Mouse (Mus musculus) layer of hippocampus, adult 11-12 months (tissue): Measurements from ENCODE around the gene Rmnd5b.
A peak's percentile ranks its signal among the peaks of the same experiment; 100 is the strongest.
"Not testable (repeated sequence)": the region's sequence is repeated elsewhere in the genome, so short reads cannot be mapped to it uniquely, and the experiment has no call there.

Experiments used
- DNase-seq: peaks from one replicate; pipeline ENCODE4 v3.0.0; 2022; ENCODE audit warnings: low spot score

Rmnd5b gene

GRCm38 (mm10) chr11:51635525-51636322 lies at the start of gene Rmnd5b:
Gene Rmnd5b (minus strand): TSS chr11:51635896.
- peak; percentile 93 for DNase-seq

- DNase-seq, result no peak
These were observed 46.3 kb upstream of the Rmnd5b start for GRCm38 (mm10) chr11:51681976-51682374.

- peak; percentile 87 for DNase-seq
These were observed 45.8 kb upstream of the Rmnd5b start for GRCm38 (mm10) chr11:51681324-51681975.

- DNase-seq, result no peak
These were observed 43.8 kb upstream of the Rmnd5b start for GRCm38 (mm10) chr11:51679466-51679865.

DNA sequence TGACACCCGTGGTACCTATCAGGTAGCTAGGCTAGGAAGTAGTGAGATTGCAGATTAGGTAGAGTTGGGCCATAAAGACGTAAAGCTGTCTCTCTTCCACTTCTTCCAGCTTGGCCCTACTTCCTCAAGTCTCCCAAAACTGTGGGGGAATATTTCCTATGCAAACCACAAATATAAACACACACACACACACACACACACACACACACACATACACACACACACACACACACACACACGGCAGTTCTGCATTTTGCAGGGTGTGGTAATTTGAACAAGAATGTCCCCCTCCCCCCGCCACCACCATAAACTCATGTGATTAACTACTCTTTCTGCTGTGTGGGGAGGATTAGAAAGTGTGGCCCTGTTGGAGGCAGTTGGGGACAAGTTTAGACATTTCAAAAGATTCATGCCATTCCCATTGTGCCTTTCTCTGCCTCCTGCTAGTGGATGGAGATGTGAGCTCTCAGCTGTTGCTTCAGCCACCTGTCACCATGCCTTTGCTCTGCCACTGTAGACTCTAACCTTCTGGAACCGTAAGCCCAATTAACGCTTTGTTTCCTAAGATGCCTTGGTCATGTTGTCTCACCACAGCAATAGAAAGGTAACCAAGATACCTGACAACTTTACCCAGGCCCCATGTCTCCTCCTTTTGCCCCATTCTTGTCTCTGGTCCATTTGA lies 42.2 kb upstream of the Rmnd5b start:
- DNase-seq, result no peak

- DNase-seq, result no peak
These were observed 39.7 kb upstream of the Rmnd5b start for GRCm38 (mm10) chr11:51675386-51675785.

DNA sequence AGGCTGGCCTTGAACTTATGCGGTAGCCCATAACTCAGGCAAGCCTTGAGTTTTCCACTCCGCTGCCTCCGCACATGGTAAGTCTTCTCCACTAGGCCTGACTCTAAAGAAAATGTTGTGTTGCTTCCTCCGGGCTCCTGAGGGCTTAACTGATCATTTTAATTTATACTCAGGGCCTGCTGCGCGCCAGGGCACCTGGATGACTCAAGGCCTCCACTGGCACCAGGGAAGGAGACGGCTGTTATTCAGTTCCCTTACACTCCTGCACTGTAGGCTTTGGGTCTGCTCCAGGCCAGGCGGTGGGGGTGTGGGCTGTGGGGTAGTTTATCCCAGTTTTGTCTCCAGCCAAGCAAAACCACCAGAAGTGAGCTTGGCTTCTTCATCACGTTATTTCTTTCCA lies 37.6 kb upstream of the Rmnd5b start:
- DNase-seq, result no peak

- DNase-seq, result no peak
These were observed 35.7 kb upstream of the Rmnd5b start for GRCm38 (mm10) chr11:51671376-51671775.

- no peak for DNase-seq
These were observed 35.1 kb upstream of the Rmnd5b start for GRCm38 (mm10) chr11:51670846-51671245.

GRCm38 (mm10) chr11:51664747-51665146 lies 29.1 kb upstream of the Rmnd5b start:
- not testable (repeated sequence) for DNase-seq

DNA sequence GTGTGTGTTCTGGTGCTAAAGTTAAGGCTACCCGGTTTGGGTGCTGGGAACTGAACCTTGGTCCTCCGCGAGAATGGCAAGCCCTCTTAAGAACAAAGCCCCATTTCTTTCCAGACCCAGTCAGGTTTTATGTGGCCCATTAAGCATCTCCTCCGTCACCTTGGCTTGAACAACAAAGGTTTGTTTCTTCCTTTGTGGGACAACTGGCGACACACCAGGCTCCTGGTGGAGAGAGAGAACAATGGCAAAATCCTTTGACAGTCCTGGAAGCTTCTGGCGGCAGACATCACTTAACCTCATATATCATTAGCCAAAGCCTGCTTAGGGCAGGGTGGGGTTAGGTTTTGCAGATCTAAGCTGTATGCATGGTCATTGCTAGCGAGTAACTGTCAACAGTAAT lies 26.9 kb upstream of the Rmnd5b start:
- DNase-seq, result no peak

DNA sequence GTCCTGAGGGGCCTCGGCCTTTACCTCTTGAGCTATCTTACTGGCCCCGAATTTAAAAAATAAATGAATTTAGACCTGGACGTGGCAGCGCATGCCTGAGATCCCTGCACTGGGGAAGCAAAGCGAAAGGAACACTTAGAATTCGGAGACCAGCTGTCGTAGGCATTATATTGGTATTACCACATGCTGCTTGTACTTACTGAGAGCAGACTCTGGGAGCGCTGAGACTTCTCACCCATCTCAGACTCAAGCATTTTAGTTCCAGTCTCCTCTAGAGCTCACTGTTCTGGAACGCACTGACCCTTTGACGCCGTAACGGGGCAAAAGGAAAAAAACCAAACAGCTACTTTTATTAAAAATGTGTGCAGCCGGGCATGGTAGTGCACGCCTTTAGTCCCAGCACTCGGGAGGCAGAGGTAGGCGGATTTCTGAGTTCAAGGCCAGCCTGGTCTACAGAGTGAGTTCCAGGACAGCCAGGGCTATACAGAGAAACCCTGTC lies 26.2 kb upstream of the Rmnd5b start:
- DNase-seq, result no peak

- no peak for DNase-seq
These were observed 23.0 kb upstream of the Rmnd5b start for GRCm38 (mm10) chr11:51658705-51659104.

DNA sequence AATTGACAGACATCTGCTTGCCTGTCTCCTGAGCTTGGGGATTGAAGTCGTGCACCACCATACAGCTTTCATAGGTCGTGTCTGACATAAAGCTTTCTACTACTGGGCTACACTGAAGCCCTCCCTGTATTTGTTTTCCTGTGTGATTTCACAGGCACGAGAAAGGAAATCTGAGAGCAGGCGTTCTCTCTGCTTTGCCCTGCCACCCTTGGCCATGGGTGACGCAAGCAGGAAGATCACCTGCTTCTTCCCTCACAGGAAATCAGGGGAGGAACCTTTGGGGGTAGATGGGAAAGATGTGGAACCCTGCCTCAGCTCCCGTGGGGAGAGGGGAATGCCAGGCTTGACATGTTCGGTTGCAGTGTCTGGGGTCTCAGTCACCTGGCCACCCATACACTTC lies 22.6 kb upstream of the Rmnd5b start:
- DNase-seq, result no peak

GRCm38 (mm10) chr11:51656798-51657521 lies 21.3 kb upstream of the Rmnd5b start:
- no peak for DNase-seq

- DNase-seq, result no peak
These were observed 19.2 kb upstream of the Rmnd5b start for GRCm38 (mm10) chr11:51654891-51655290.

DNA sequence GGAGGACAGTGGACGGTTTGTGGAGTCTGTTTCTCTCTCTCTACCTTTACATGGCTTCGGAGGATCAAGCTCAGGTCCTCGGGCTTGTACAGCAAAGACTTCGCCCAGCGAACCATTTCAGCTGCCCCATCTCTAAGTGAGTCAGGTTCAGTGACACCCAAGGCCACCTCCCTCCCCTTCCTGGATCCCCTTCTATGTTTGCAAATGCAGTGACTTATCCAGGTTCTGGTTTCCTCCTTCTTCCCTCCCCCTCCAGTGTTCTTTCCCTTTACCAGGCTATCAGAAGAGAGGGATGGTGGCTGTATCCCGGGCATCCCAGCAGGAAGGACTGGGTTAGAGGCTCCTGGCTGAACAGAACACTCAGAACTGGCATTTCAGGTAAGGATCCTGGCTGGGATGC lies 18.0 kb upstream of the Rmnd5b start:
- DNase-seq, result no peak

DNA sequence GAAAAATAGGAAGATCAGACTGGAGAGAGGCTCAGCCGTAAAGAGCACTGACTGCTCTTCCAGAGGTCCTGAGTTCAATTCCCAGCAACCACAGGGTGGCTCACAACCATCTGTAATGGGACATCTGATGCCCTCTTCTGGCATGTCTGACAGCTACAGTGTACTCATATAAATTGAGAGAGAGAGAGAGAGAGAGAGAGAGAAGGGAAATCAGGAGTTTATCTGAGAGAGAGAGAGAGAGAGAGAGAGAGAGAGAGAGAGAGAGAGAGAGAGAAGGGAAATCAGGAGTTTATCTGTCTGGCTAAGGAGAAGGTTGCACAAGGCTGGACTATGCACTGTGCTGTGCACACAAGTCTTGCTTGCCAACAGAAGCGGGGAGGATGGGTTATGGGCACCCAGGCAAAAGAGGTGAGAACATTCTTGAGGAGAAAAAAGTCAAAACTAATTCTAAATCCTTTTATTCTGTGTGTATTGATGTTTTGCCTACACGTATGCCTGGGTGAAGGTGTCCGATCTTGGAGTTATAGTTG lies 17.3 kb upstream of the Rmnd5b start:
- DNase-seq, result no peak

DNA sequence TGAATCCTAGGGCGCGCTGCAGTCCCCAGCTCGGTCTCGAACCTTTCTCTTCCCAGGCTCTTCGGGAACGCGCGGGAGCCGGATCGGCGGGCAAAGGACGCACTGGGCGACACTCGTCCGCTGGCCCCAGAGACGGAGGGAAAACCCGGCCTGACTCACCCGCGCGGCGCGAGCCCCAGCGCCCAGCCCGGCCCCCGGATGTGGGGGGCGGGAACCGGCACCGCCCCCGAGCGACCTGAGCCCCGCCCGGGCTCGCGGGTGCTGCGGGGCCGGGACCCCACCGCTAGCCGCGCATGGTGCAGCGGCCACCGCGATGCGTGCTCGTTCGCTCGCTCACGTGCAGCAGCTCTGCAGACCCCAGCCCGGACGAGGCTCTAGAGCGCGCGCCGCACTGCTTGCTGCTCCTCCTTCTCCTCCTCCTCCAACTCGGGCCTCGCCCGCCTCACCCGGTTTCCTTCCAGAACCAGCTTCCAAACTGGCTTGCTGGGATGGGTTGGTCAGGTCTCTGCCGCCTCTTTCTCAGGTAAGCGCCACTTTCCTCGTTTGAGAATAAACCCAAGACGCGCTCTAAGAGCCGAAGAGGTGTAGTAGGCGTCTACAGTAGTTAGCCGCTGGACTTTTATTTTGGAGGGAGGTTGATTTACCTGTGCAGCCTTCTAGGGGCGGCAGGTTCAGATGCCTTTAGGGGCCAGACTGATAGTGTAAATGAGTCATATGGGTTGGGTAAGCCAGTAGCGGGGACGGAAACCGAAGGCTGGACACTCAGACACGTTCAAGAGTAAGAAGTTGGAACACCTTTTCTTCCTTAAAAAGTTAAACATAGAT lies 15.2 kb upstream of the Rmnd5b start, which contains the start of the genes N4bp3 and D930048N14Rik:
N4bp3 (minus strand) TSS at position 152 of the 825 bp plus-strand sequence.
D930048N14Rik (plus strand) TSS at position 264 of the 825 bp plus-strand sequence.
- no peak for DNase-seq

DNA sequence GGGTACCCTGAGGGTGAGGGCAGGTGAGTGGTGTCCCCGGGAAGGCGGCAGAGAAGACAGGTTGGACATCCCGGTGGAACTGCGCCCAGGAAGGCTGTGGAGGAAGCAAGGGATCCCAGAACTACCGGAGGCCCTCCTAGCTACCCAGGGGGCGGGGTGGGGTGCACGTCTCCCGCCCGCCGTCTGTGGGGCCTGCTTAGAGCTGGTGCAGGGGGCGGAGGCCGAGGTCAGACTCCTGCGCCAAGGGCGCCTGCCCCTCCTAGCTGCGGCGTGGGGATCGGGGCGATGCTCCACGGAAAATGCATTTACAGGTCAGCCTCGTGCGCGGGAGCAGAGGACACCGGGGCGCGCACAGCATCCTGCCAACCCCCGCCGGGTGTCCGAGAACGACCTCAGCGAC lies 14.6 kb upstream of the Rmnd5b start:
- no peak for DNase-seq

GRCm38 (mm10) chr11:51649889-51650199 lies 14.1 kb upstream of the Rmnd5b start:
- no peak for DNase-seq
